Mouse (Mus musculus) c-Kit-positive CD71-positive TER-119-negative erythroid progenitor cells, embryonic 14.5 days (primary cell): Measurements from ENCODE around the gene Trim15.

ENCODE experiments used
- DNase-seq: peaks from one replicate; pipeline ENCODE4 v3.0.0-alpha.2; 2013; ENCODE audit warnings: low read depth

Trim15 gene

DNA sequence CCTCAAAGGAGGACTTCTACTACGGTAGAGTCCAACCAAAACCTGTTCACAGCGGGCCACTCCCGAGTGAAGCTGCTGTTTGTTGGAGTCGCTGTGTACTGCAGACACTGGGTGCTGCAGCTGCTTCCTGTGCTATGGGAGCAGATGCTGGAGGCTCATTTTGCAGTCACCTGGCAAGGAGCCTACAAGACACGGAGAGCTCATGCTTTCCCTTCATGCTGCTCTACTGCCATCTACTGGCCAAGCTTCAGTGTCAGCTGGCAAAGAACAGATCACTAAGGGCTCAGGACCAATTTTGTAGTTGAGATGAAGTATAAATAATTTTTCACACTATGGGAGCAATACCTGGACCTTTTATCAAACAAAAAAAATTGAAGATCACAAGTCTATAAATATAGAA lies 41.0 kb downstream of the Trim15 start:
- DNase-seq, result peak; percentile 31

DNA sequence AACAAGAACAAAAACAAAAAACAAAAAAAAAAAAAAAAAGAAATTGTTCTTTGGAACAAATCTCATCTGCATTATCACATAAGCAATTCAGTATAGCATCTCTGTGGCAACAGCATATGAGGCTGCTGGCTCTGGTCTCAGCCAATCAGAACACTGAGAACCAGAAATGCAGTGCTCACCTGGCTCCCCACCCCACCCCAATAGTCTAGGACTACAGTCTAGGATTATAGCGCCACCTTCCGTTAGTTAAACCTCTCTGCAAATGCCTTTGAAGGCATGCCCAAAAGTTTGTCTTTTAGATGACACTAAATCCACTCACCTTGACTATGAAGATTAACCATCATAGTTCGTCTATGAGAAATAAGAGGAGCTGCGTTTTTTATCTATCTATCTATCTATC lies 41.5 kb downstream of the Trim15 start:
- DNase-seq, result no peak

DNA sequence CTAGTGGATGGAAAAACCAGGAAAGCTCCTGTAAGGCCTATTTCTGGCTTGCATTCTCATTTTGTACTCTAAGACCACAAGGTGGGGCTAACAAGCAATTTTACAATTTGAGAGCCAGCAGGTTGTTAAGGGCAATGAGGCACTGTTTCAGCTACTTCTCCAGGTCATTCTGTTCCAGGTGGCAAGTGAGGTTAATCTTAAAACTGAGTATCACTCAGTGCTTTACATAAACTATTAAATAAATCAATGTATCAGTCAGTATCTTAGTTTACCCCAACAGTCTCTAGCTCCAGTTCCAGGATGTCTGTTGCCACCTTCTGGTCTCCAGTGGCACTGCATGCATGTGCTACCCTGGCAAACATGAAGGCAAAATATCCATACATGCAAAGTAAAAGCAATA lies 43.0 kb downstream of the Trim15 start:
- peak; percentile 24 for DNase-seq

DNA sequence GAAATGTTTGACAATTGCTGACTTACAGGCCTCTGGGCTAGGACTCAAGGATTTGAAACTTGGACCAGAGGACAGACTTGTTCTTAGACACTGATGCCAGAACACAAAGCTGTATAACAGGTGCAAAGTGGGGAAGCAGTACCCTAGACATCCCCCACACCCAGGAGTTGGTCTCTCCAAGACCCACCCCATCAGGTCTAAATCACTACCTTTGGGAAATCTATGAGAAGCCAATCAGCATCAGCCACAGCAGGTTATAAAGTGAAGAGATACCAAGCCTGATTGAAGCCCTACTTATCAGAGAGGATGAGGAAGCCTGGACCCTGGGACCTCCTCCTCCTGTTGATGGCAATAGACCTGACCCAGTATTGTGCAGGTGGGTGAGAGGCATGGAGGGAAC lies 55.1 kb downstream of the Trim15 start, which contains the start of gene H2-M10.6:
H2-M10.6 (plus strand) TSS at position 301 of the 400 bp plus-strand sequence.
- no peak for DNase-seq
